Mouse (Mus musculus): ENCODE data around the gene Vcam1. TPM values are rescaled to one million over a fixed set of nuclear protein-coding genes. Genes with fewer than 3 reads are reported as not detected.

Gene Vcam1
- polyA plus RNA-seq, 1 experiment from 2014 or later = 77.8 TPM

DNA sequence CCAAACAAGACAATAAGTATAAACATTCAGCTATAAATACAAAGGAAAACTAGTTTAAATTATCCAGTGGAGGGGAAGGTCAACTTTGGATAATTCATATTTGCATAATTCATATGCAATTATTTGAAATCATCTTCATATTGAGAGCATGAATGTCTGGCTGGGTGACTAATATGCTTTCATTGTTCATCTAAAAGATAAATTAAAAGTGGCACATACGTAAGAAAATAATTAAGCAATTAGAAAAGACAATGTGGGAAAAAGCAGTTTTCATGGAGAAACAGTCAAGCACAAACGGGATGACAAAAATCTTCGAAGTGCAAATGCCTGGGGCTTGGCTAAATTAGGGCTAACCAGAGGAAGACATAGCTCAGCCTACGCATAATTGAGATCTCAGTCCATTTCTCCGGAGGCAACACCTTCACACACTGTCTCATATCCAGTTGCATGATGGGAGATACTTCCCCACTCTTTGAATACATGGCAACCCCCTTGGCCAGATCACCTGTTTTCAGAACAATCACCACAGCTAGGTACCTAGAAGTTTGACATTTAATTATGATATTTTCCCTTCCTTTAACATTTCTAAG is 16.6 kb downstream of the Vcam1 start:
- 63% methylated on average over 5 of the region's 5 CpGs for WGBS
- no peak overlapping the region for H3K27ac ChIP-seq
- no peak overlapping the region for H3K4me3 ChIP-seq (replicated peaks)
- ATAC-seq (ENCODE audit: insufficient number of reproducible peaks, insufficient read depth, low FRiP score, low TSS enrichment, low read depth) = no peak
- no peaks in the 10 kb centered on the region for H3K9me3 ChIP-seq
- peaks cover 26% of the 10 kb centered on the region for H3K36me3 ChIP-seq
- H3K9ac ChIP-seq (replicated peaks) = no peak overlapping the region
- no peaks in the 10 kb centered on the region for H3K27me3 ChIP-seq
- peaks cover 30% of the 10 kb centered on the region for H3K4me1 ChIP-seq (replicated peaks)
- no peak overlapping the region for H3K4me2 ChIP-seq

DNA sequence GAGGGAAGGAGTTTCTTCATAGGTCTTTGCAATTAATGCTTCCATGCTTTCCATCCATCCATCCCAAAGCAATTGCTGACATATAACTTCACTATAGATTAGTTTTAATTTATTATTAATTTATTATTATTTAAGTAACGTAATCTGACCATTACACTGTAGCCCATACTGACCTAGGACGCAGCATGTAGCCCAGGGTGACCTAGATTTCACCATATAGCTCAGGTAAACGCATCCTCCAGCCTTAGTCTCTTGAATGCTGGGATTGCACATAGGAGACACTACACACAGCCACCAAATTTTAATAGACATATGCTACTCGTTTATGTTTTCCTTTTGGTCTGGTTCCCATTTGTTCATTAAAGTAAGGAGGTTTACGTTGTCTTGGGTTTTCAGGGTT is 23.8 kb downstream of the Vcam1 start:
- Histone ChIP-seq H3K4me3 (replicated peaks) (no peak overlapping the region), H3K4me1 (replicated peaks) (peaks cover 15% of the 10 kb centered on the region; the same call in 1 of the 2 replicates), H3K4me2 (peak overlapping the region; percentile 49; the same call in 1 of the 2 replicates), H3K27me3 (no peaks in the 10 kb centered on the region), H3K36me3 (peaks cover 4% of the 10 kb centered on the region; the same call in 1 of the 2 replicates), H3K9me3 (no peaks in the 10 kb centered on the region), H3K27ac (no peak overlapping the region), H3K9ac (replicated peaks) (no peak overlapping the region)
- WGBS = 53% methylated on average over 5 of the region's 5 CpGs
- no peak for ATAC-seq (ENCODE audit: insufficient number of reproducible peaks, insufficient read depth, low FRiP score, low TSS enrichment, low read depth)

- no peaks in the 10 kb centered on the region; the same call in 1 of the 2 replicates for H3K36me3 ChIP-seq
- no peaks in the 10 kb centered on the region for H3K9me3 ChIP-seq
- peaks cover 15% of the 10 kb centered on the region; the same call in 1 of the 2 replicates for H3K4me1 ChIP-seq (replicated peaks)
- WGBS = 13% methylated on average over 21 of the region's 21 CpGs
- H3K9ac ChIP-seq (replicated peaks) = peak overlapping the region; percentile 13; the same call in 1 of the 2 replicates
- H3K4me2 ChIP-seq = peak overlapping the region; percentile 49
- ATAC-seq (ENCODE audit: insufficient number of reproducible peaks, insufficient read depth, low FRiP score, low TSS enrichment, low read depth) = peak; percentile 73; the same call in 1 of the 2 replicates
- H3K4me3 ChIP-seq (replicated peaks) = peak overlapping the region; percentile 19
- H3K27ac ChIP-seq = no peak overlapping the region
- H3K27me3 ChIP-seq = no peaks in the 10 kb centered on the region
Measured at GRCm38 (mm10) chr3:116104866-116105647, 24.4 kb downstream of the Vcam1 start.

DNA sequence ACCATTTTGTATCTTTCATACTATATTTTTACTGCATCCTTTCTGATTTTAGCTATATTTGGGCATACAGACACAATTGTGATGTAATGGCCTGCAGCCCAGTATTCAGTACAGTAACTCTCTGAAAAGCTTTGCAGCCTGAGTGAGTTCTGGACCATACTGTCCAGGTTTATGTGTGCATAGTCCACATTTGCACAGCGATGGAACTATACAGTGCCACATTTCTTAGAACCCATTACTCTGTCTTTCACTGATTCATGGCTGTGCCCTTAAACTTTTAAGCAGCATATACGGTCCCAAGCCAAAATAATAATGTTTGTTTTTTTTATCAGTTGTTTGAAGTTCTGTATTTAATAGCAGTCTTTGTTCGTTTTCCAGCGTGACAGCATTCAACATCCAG is 25.2 kb downstream of the Vcam1 start:
- Histone ChIP-seq H3K9ac (replicated peaks) (no peak overlapping the region), H3K4me1 (replicated peaks) (peaks cover 15% of the 10 kb centered on the region; the same call in 1 of the 2 replicates), H3K4me2 (no peak overlapping the region), H3K27ac (no peak overlapping the region), H3K4me3 (replicated peaks) (no peak overlapping the region), H3K9me3 (no peaks in the 10 kb centered on the region), H3K27me3 (no peaks in the 10 kb centered on the region), H3K36me3 (no peaks in the 10 kb centered on the region; the same call in 1 of the 2 replicates)
- WGBS = 41% methylated on average over 4 of the region's 4 CpGs
- ATAC-seq (ENCODE audit: insufficient number of reproducible peaks, insufficient read depth, low FRiP score, low TSS enrichment, low read depth) = no peak

DNA sequence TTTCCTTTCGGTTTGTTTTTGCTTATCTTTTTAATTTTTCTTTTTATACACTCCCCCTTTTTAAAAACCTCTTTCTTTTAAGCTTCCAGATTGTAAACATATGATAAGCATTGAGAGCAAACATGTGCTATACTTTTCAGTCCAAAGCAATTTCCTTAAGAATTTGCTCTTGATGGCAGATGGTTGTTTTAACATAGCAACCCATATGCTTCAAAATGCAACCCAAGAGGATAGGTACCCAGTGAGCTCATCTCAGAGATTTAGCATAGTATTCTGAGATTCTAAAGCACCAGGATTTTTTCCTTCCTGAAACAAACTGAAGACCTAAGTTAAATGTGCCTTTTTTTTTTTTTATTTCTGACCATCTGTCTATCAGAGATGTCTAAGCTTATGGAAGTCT is 28.6 kb downstream of the Vcam1 start:
- no peak overlapping the region for H3K9ac ChIP-seq (replicated peaks)
- H3K9me3 ChIP-seq = no peaks in the 10 kb centered on the region
- 72% methylated on average over 1 of the region's 1 CpGs for WGBS
- H3K4me1 ChIP-seq (replicated peaks) = peaks cover 20% of the 10 kb centered on the region
- H3K4me3 ChIP-seq (replicated peaks) = no peak overlapping the region
- no peak overlapping the region for H3K4me2 ChIP-seq
- H3K27ac ChIP-seq = no peak overlapping the region
- H3K27me3 ChIP-seq = no peaks in the 10 kb centered on the region
- ATAC-seq (ENCODE audit: insufficient number of reproducible peaks, insufficient read depth, low FRiP score, low TSS enrichment, low read depth) = no peak
- no peaks in the 10 kb centered on the region for H3K36me3 ChIP-seq

- Histone ChIP-seq H3K27me3 (no peaks in the 10 kb centered on the region), H3K36me3 (no peaks in the 10 kb centered on the region), H3K9ac (replicated peaks) (no peak overlapping the region), H3K4me3 (replicated peaks) (no peak overlapping the region), H3K9me3 (no peaks in the 10 kb centered on the region), H3K4me2 (no peak overlapping the region), H3K4me1 (replicated peaks) (peaks cover 8% of the 10 kb centered on the region), H3K27ac (no peak overlapping the region)
- ATAC-seq (ENCODE audit: insufficient number of reproducible peaks, insufficient read depth, low FRiP score, low TSS enrichment, low read depth) = no peak
- WGBS = 90% methylated on average over 3 of the region's 3 CpGs
Measured at GRCm38 (mm10) chr3:116095934-116096333, 33.6 kb downstream of the Vcam1 start.

- 81% methylated on average over 4 of the region's 4 CpGs for WGBS
- no peaks in the 10 kb centered on the region for H3K9me3 ChIP-seq
- H3K27me3 ChIP-seq = no peaks in the 10 kb centered on the region
- ATAC-seq (ENCODE audit: insufficient number of reproducible peaks, insufficient read depth, low FRiP score, low TSS enrichment, low read depth) = no peak
- no peak overlapping the region for H3K4me2 ChIP-seq
- H3K4me1 ChIP-seq (replicated peaks) = peaks cover 8% of the 10 kb centered on the region
- H3K27ac ChIP-seq = no peak overlapping the region
- no peaks in the 10 kb centered on the region for H3K36me3 ChIP-seq
- no peak overlapping the region for H3K9ac ChIP-seq (replicated peaks)
- no peak overlapping the region for H3K4me3 ChIP-seq (replicated peaks)
Measured at GRCm38 (mm10) chr3:116095312-116095711, 34.2 kb downstream of the Vcam1 start.

- no peak for ATAC-seq (ENCODE audit: insufficient number of reproducible peaks, insufficient read depth, low FRiP score, low TSS enrichment, low read depth)
- no peak overlapping the region for H3K27ac ChIP-seq
- no peak overlapping the region for H3K9ac ChIP-seq (replicated peaks)
- no peaks in the 10 kb centered on the region for H3K9me3 ChIP-seq
- no peaks in the 10 kb centered on the region for H3K36me3 ChIP-seq
- no peaks in the 10 kb centered on the region for H3K27me3 ChIP-seq
- peaks cover 8% of the 10 kb centered on the region for H3K4me1 ChIP-seq (replicated peaks)
- 89% methylated on average over 1 of the region's 1 CpGs for WGBS
- no peak overlapping the region for H3K4me3 ChIP-seq (replicated peaks)
- H3K4me2 ChIP-seq = no peak overlapping the region
Measured at GRCm38 (mm10) chr3:116094886-116095285, 34.6 kb downstream of the Vcam1 start.

DNA sequence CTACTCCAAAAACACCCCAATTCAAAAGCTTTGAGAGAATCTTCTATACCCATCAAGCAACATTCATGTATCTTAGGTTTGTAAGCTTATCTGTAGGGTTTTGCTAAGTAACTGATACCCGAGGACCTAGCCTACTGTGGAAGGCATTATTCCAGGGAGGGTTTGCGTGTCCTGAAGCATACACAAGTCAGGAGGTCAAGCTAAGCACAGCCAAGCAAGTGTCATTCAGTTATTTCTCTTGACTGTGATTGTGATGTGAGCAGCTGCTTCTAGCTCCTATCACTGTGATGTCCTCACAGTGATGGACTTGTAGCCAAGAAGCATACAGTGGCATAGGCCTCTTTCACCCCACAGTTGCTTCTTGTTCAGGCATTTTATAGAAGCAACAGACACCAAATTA is 35.2 kb downstream of the Vcam1 start:
- H3K9ac ChIP-seq (replicated peaks) = no peak overlapping the region
- WGBS = 77% methylated on average over 2 of the region's 2 CpGs
- no peak overlapping the region for H3K4me2 ChIP-seq
- H3K4me3 ChIP-seq (replicated peaks) = no peak overlapping the region
- H3K27ac ChIP-seq = no peak overlapping the region
- ATAC-seq (ENCODE audit: insufficient number of reproducible peaks, insufficient read depth, low FRiP score, low TSS enrichment, low read depth) = no peak
- no peaks in the 10 kb centered on the region for H3K9me3 ChIP-seq
- no peaks in the 10 kb centered on the region for H3K36me3 ChIP-seq
- no peaks in the 10 kb centered on the region for H3K27me3 ChIP-seq
- peaks cover 8% of the 10 kb centered on the region for H3K4me1 ChIP-seq (replicated peaks)

GRCm38 (mm10) chr3:116092547-116092946 is 36.9 kb downstream of the Vcam1 start:
- Histone ChIP-seq H3K27ac (no peak overlapping the region), H3K4me3 (replicated peaks) (no peak overlapping the region), H3K36me3 (no peaks in the 10 kb centered on the region), H3K9me3 (peaks cover 7% of the 10 kb centered on the region; the same call in 1 of the 2 replicates), H3K4me1 (replicated peaks) (peaks cover 5% of the 10 kb centered on the region), H3K9ac (replicated peaks) (no peak overlapping the region), H3K4me2 (no peak overlapping the region), H3K27me3 (no peaks in the 10 kb centered on the region)
- 78% methylated on average over 3 of the region's 3 CpGs for WGBS
- no peak for ATAC-seq (ENCODE audit: insufficient number of reproducible peaks, insufficient read depth, low FRiP score, low TSS enrichment, low read depth)

DNA sequence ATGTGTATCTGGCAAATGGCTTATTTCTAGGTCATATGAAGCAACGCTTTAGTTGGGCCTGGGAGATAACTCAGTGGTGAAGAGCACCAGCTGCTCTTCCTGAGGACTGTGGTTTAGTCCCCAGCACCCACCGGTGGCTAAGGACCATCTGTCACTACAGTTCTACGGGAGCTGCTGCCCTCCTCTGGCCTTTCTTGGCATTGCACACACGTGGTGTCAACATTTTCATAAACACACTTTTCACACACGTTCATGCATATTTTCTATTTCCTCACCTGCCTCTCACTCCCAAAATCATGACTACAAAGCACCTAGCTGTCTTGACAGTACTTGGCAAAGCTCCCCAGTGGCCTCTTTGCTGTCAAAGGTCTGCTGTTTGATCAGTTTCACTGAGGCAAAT is 37.8 kb downstream of the Vcam1 start:
- H3K9me3 ChIP-seq = peaks cover 7% of the 10 kb centered on the region; the same call in 1 of the 2 replicates
- ATAC-seq (ENCODE audit: insufficient number of reproducible peaks, insufficient read depth, low FRiP score, low TSS enrichment, low read depth) = no peak
- no peak overlapping the region for H3K9ac ChIP-seq (replicated peaks)
- no peak overlapping the region for H3K4me2 ChIP-seq
- H3K27ac ChIP-seq = no peak overlapping the region
- H3K4me1 ChIP-seq (replicated peaks) = no peaks in the 10 kb centered on the region
- H3K27me3 ChIP-seq = no peaks in the 10 kb centered on the region
- WGBS = 91% methylated on average over 5 of the region's 5 CpGs
- no peaks in the 10 kb centered on the region for H3K36me3 ChIP-seq
- H3K4me3 ChIP-seq (replicated peaks) = no peak overlapping the region

Data from limb, embryonic 12.5 days (tissue).